Mouse (Mus musculus) cerebellum, adult 2 months (tissue): Measurements from ENCODE around the gene Nop2. TPM values are rescaled to one million over a fixed set of nuclear protein-coding genes. Genes with fewer than 3 reads are reported as not detected.

ENCODE experiments used
- DNase-seq, 2 experiments: peaks; one replicate each; pipeline ENCODE4 v3.0.0; 2021
- H3K27ac ChIP-seq: fragments of 200-500 bp; 2 replicates; pipeline ENCODE4 v1.5.1; 2012; ENCODE audit warnings: low read length, control low read depth, inconsistent platforms; ENCODE audit not compliant: insufficient read depth
- H3K27me3 ChIP-seq: fragments of 200-500 bp; 2 replicates; pipeline ENCODE4 v1.6.1; 2012; ENCODE audit warnings: inconsistent platforms, mild to moderate bottlenecking, low read length, moderate library complexity; ENCODE audit not compliant: control insufficient read depth, insufficient read depth
- H3K4me1 ChIP-seq: fragments of 200-500 bp; 2 replicates; pipeline ENCODE4 v1.6.1; 2011; ENCODE audit warnings: low read length; ENCODE audit not compliant: control insufficient read depth, insufficient read depth
- H3K4me3 ChIP-seq: fragments of 200-500 bp; replicated peaks from 2 replicates; pipeline ENCODE3; 2011; ENCODE audit warnings: mild to moderate bottlenecking, low read depth, low read length, control low read depth; ENCODE audit not compliant: insufficient read depth
- CTCF ChIP-seq: fragments of 200-500 bp; IDR thresholded peaks from 2 replicates; pipeline ENCODE4 v1.5.1; 2011; ENCODE audit warnings: low read depth, mild to moderate bottlenecking, control low read depth, low read length, moderate library complexity, borderline replicate concordance; ENCODE audit not compliant: insufficient read depth
- POLR2A ChIP-seq: fragments of 200-500 bp; IDR thresholded peaks from 2 replicates; pipeline ENCODE4 v1.6.1; 2011; ENCODE audit warnings: low read length, control low read depth, borderline replicate concordance; ENCODE audit not compliant: insufficient read depth
- WGBS: fragments of 180-500 bp; shearing (Covaris S2); methylation state at CpG from one replicate; pipeline ENCODE4 v1.1.7; 2018; 5-methylcytosine and 5-hydroxymethylcytosine counted together
- polyA plus RNA-seq: library from polyadenylated mRNA; depleted of rRNA; stranded (reverse); fragments of >200 nt; gene quantifications from 2 replicates; pipeline ENCODE4 v1.2.3, GENCODE M21; 2012

Nop2 gene
- polyA plus RNA-seq, 1 experiment, result 24.5 TPM

GRCm38 (mm10) chr6:125172474-125172873 is 40.8 kb downstream of the Nop2 start:
- peaks cover 1% of the 10 kb centered on the region; the same call in 1 of the 2 replicates for H3K4me1 ChIP-seq
- no peak for TF ChIP-seq CTCF
- no peak for TF ChIP-seq POLR2A
- WGBS, result 78% methylated on average over 2 of the region's 2 CpGs
- no peak for DNase-seq
- H3K4me3 ChIP-seq, result no peak overlapping the region
- H3K27me3 ChIP-seq, result no peaks in the 10 kb centered on the region
- no peak overlapping the region for H3K27ac ChIP-seq

GRCm38 (mm10) chr6:125173256-125173655 is 41.5 kb downstream of the Nop2 start:
- Histone ChIP-seq H3K4me3 (no peak overlapping the region), H3K4me1 (no peaks in the 10 kb centered on the region), H3K27ac (no peak overlapping the region), H3K27me3 (no peaks in the 10 kb centered on the region)
- 82% methylated on average over 7 of the region's 7 CpGs for WGBS
- DNase-seq, result no peak
- no peak for TF ChIP-seq CTCF
- TF ChIP-seq POLR2A, result no peak

GRCm38 (mm10) chr6:125175469-125175868 is 43.8 kb downstream of the Nop2 start:
- Histone ChIP-seq H3K27me3 (no peaks in the 10 kb centered on the region), H3K27ac (no peak overlapping the region), H3K4me3 (no peak overlapping the region), H3K4me1 (no peaks in the 10 kb centered on the region)
- TF ChIP-seq POLR2A, result no peak
- TF ChIP-seq CTCF, result no peak
- DNase-seq, result no peak
- WGBS, result 91% methylated on average over 5 of the region's 5 CpGs

DNA sequence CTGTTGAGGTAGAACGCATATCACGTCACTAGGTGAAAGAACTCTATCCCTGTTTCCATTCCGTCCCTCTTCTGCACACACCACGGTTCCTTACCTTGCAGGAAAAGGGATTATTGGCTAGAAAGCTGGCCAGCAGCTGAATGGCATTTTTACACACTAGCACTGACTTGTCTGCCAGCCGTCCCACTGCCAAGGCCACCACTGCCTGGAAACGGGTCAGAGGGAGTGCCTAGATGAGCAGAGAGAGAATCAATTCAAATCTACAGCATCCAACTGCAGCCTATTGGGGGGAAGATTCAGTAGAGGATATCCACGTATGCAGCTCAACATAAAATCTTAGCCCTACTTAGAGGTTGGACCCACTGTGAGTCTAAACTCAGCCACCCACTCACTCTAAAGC is 47.9 kb downstream of the Nop2 start:
- TF ChIP-seq CTCF, result no peak
- no peak for TF ChIP-seq POLR2A
- H3K27me3 ChIP-seq, result no peaks in the 10 kb centered on the region
- H3K27ac ChIP-seq, result no peak overlapping the region
- DNase-seq, result no peak
- H3K4me3 ChIP-seq, result no peak overlapping the region
- H3K4me1 ChIP-seq, result no peaks in the 10 kb centered on the region; the same call in 1 of the 2 replicates
- WGBS, result 75% methylated on average over 7 of the region's 7 CpGs

- 40% methylated on average over 5 of the region's 5 CpGs for WGBS
- DNase-seq, result no peak
- Histone ChIP-seq H3K4me1 (no peaks in the 10 kb centered on the region; the same call in 1 of the 2 replicates), H3K27ac (peak overlapping the region; percentile 50; the same call in 1 of the 2 replicates), H3K4me3 (no peak overlapping the region), H3K27me3 (no peaks in the 10 kb centered on the region)
- no peak for TF ChIP-seq CTCF
- no peak for TF ChIP-seq POLR2A
Measured at GRCm38 (mm10) chr6:125182133-125182532, 50.4 kb downstream of the Nop2 start.

GRCm38 (mm10) chr6:125186203-125186602 is 54.5 kb downstream of the Nop2 start:
- no peaks in the 10 kb centered on the region; the same call in 1 of the 2 replicates for H3K4me1 ChIP-seq
- H3K27ac ChIP-seq, result no peak overlapping the region
- TF ChIP-seq POLR2A, result no peak
- no peak for TF ChIP-seq CTCF
- no peaks in the 10 kb centered on the region for H3K27me3 ChIP-seq
- DNase-seq, result no peak
- 92% methylated on average over 10 of the region's 10 CpGs for WGBS
- H3K4me3 ChIP-seq, result no peak overlapping the region

- no peaks in the 10 kb centered on the region for H3K27me3 ChIP-seq
- TF ChIP-seq CTCF (no peak), POLR2A (no peak)
- peaks cover 3% of the 10 kb centered on the region; the same call in 1 of the 2 replicates for H3K4me1 ChIP-seq
- peak overlapping the region; percentile 89 for H3K4me3 ChIP-seq
- DNase-seq, result no peak
- peak overlapping the region; percentile 48; the same call in 1 of the 2 replicates for H3K27ac ChIP-seq
Measured at GRCm38 (mm10) chr6:125190816-125191215, 59.1 kb downstream of the Nop2 start.

DNA sequence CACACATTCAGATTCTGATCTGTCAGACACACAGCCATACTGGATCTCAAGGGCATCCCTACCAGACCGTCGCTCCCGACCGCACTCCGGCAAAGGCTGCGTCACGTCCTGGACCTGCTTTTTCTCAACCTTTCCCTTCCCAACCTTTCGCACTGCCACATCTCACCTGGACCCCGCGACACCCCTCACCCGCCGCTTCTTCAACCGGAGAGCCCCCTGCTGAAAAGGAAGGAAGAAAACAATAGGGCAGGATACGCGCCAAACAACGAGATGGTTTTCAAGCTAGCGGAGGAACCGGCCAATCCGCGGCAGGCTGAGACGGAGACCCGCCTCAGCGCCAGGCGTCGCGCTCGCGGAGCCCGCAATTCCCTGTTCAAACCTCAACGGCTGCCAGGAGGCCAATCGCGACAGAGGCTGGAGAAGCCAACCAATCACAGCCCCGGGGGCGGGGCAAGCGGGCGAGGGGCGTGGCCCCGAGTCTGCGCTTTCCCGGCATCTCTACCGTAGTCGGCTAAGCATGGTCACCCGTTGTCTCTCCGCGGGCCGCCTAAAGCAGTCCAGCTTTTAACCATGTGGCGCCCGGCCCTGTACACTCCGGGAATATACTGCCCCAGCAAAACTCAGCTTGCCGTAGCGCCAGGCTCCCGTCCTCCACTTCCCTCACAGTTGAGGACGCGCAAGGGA is 59.8 kb downstream of the Nop2 start, which contains the start of the genes Ncapd2 and Mrpl51:
Ncapd2 (minus strand) TSS at position 370 of the 684 bp plus-strand sequence.
Mrpl51 (plus strand) TSS at position 470 of the 684 bp plus-strand sequence.
- TF ChIP-seq POLR2A, result peak; percentile 43; the same call in 1 of the 2 replicates
- TF ChIP-seq CTCF, result no peak
- DNase-seq, result peak; percentile 97 to 98
- Histone ChIP-seq H3K27ac (peak within 1 kb of the TSS; percentile 92), H3K4me1 (peaks cover 3% of the 10 kb centered on the region; the same call in 1 of the 2 replicates), H3K27me3 (no peaks in the 10 kb centered on the region), H3K4me3 (peak within 1 kb of the TSS; percentile 93)
- under 1% methylated on average over 54 of the region's 54 CpGs for WGBS
